12 mouse cellular contexts compared by ENCODE assay signal in the genomic region with DNA sequence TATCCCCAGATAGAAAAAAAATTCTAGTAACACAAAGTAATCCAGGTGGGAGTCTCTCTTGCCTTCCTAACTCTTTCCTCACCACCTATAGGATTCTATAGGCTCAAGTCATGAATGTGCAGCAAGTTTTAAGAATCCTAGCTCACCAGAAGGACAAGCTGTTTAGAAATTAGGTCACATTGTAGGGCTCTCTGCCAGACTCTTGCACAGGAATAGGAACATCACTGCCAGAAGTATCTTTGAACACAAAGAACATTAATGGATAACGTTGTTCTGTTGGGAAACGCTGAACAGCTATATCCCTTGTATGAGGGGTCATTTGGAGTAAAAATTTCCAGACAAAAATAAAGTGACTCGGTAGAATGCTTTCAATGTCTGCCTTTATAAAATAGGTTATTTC.
DNase-seq lines count a peak whose midpoint lies in the region; ATAC-seq and TF ChIP-seq lines count a peak whose summit lies in the region.
"Had no signal": no experiment of that assay in that cellular context is flagged by ENCODE, and none has a peak within 500 bp of the region (broad histone marks: within the 10 kb centered on the region; RNA-seq: fewer than 3 reads in every experiment).

No protein-coding gene starts in this region.

- H3K9ac ChIP-seq in forebrain, embryonic 14.5 days (ENCODE audit: low read length): no peak overlapping the region
- H3K9ac ChIP-seq in forebrain, embryonic 15.5 days (replicated peaks): no peak overlapping the region
- H3K9ac ChIP-seq: hindbrain, embryonic 15.5 days; neural tube, embryonic 15.5 days had no signal

- no peak overlapping the region for H3K4me2 ChIP-seq in forebrain, embryonic 14.5 days (ENCODE audit: low read length)
- no peak overlapping the region for H3K4me2 ChIP-seq in forebrain, embryonic 15.5 days (replicated peaks)
- H3K4me2 ChIP-seq: hindbrain, embryonic 15.5 days; neural tube, embryonic 15.5 days had no signal

- H3K27me3 ChIP-seq in forebrain, embryonic 14.5 days (replicated peaks; ENCODE audit: control insufficient read depth, insufficient read depth, low read length): no peaks in the 10 kb centered on the region
- no peaks in the 10 kb centered on the region for H3K27me3 ChIP-seq in forebrain, embryonic 15.5 days
- peaks cover 14% of the 10 kb centered on the region for H3K27me3 ChIP-seq in forebrain, embryonic 10.5 days (ENCODE audit: poor library complexity, severe bottlenecking)
- H3K27me3 ChIP-seq: hindbrain, embryonic 15.5 days; neural tube, embryonic 15.5 days had no signal

- DNase-seq in forebrain, embryonic 14.5 days (ENCODE audit: low spot score): peak; percentile 24
- DNase-seq in layer of hippocampus, adult 2 months (ENCODE audit: low spot score in 2 of 2): no peak
- DNase-seq in layer of hippocampus, postnatal 36 days: no peak
- DNase-seq in cerebellum, adult 9-11 months: peak; percentile 73
- DNase-seq in lung, postnatal 10 days: peak; percentile 69
- DNase-seq in forebrain, embryonic 10.5 days (ENCODE audit: extremely low spot score, low spot score): no peak

- ATAC-seq in forebrain, embryonic 14.5 days: no peak
- no peak for ATAC-seq in forebrain, embryonic 15.5 days (replicated peaks)
- no peak for ATAC-seq in granulocyte monocyte progenitor cell, adult 5-6 weeks (replicated peaks; ENCODE audit: poor library complexity, severe bottlenecking)
- ATAC-seq: forebrain, embryonic 16.5 days had no signal

- H3K36me3 ChIP-seq in forebrain, embryonic 14.5 days (ENCODE audit: control insufficient read depth, insufficient read depth, low read length): no peaks in the 10 kb centered on the region
- H3K36me3 ChIP-seq in forebrain, embryonic 15.5 days: no peaks in the 10 kb centered on the region
- H3K36me3 ChIP-seq in forebrain, embryonic 10.5 days (replicated peaks): no peaks in the 10 kb centered on the region
- H3K36me3 ChIP-seq: hindbrain, embryonic 15.5 days; midbrain, embryonic 10.5 days; neural tube, embryonic 15.5 days had no signal

- TF ChIP-seq CTCF in layer of hippocampus, adult 2 months (conservative IDR thresholded peaks at IDR 0.05): no peak

- H3K27ac ChIP-seq in forebrain, embryonic 14.5 days (ENCODE audit: low read depth, low read length): 0 out of 2 replicates have a peak overlapping the region, but pooled peaks have one; percentile 5
- no peak overlapping the region for H3K27ac ChIP-seq in forebrain, embryonic 15.5 days (replicated peaks)
- peak overlapping the region; percentile 82 for H3K27ac ChIP-seq in layer of hippocampus, adult 2 months
- no peak overlapping the region for H3K27ac ChIP-seq in forebrain, embryonic 10.5 days
- H3K27ac ChIP-seq: neural tube, embryonic 15.5 days had no signal

- WGBS in forebrain, embryonic 14.5 days: 73% methylated on average over 3 of the region's 3 CpGs
- 66% methylated on average over 3 of the region's 3 CpGs for WGBS in forebrain, embryonic 15.5 days
- 94% methylated on average over 3 of the region's 3 CpGs for WGBS in forebrain, embryonic 10.5 days

- H3K4me1 ChIP-seq in forebrain, embryonic 14.5 days (ENCODE audit: control insufficient read depth, insufficient read depth, low read length): peaks cover 15% of the 10 kb centered on the region
- peaks cover 26% of the 10 kb centered on the region for H3K4me1 ChIP-seq in forebrain, embryonic 15.5 days
- peaks cover 23% of the 10 kb centered on the region for H3K4me1 ChIP-seq in forebrain, embryonic 10.5 days

- no peaks in the 10 kb centered on the region for H3K9me3 ChIP-seq in forebrain, embryonic 14.5 days (replicated peaks; ENCODE audit: control insufficient read depth, low read length)
- no peaks in the 10 kb centered on the region for H3K9me3 ChIP-seq in forebrain, embryonic 15.5 days
- H3K9me3 ChIP-seq in forebrain, embryonic 10.5 days: no peaks in the 10 kb centered on the region
- H3K9me3 ChIP-seq: hindbrain, embryonic 15.5 days; midbrain, embryonic 10.5 days; neural tube, embryonic 15.5 days had no signal

- no peak overlapping the region for H3K4me3 ChIP-seq in forebrain, embryonic 14.5 days (ENCODE audit: low read depth, low read length)
- no peak overlapping the region for H3K4me3 ChIP-seq in forebrain, embryonic 15.5 days
- no peak overlapping the region for H3K4me3 ChIP-seq in layer of hippocampus, adult 2 months
- H3K4me3 ChIP-seq in forebrain, embryonic 10.5 days: no peak overlapping the region
- H3K4me3 ChIP-seq: hindbrain, embryonic 15.5 days; midbrain, embryonic 10.5 days; neural tube, embryonic 15.5 days had no signal

Comparison
In these comparisons a context has a peak if more than half of its experiments do, and no peak if none do; other contexts are left out.
1. DNase-seq: peak in forebrain, embryonic 14.5 days (single experiment), cerebellum, adult 9-11 months (single experiment) and lung, postnatal 10 days (single experiment); none in layer of hippocampus, adult 2 months (0 of 2), layer of hippocampus, postnatal 36 days (0 of 2) and forebrain, embryonic 10.5 days (single experiment).
2. H3K27ac ChIP-seq: peak in forebrain, embryonic 14.5 days (single experiment) and layer of hippocampus, adult 2 months (single experiment); none in forebrain, embryonic 15.5 days (single experiment) and forebrain, embryonic 10.5 days (single experiment).